Mouse (Mus musculus) liver, postnatal 0 days (tissue): ENCODE results near the gene Neurl1b. TPM values are rescaled to one million over a fixed set of nuclear protein-coding genes. Genes with fewer than 3 reads are reported as not detected.

Experiments
- ATAC-seq: fragments of 200-750 bp; cut with Nextera tagmentation; 2 replicates; pipeline ENCODE4 v1.8.0; 2017; ENCODE audit warnings: mild to moderate bottlenecking, moderate library complexity
- DNase-seq: peaks from one replicate; pipeline ENCODE4 v3.0.0-alpha.2; 2016
- H3K27ac ChIP-seq: fragments of 300-500 bp; sonication (generic); 2 replicates; pipeline ENCODE4 v1.5.1; 2014; ENCODE audit warnings: antibody characterized with exemption, moderate library complexity, mild to moderate bottlenecking, low read depth
- H3K27me3 ChIP-seq: fragments of 300-500 bp; sonication (generic); 2 replicates; pipeline ENCODE4 v1.6.1; 2014; ENCODE audit warnings: low read length, control low read depth, mixed read lengths; ENCODE audit not compliant: insufficient read depth
- H3K36me3 ChIP-seq: fragments of 300-500 bp; sonication (generic); replicated peaks from 2 replicates; pipeline ENCODE4 v1.6.1; 2014; ENCODE audit warnings: mild to moderate bottlenecking, control low read depth, low read length, moderate library complexity, mixed read lengths; ENCODE audit not compliant: insufficient read depth
- H3K4me1 ChIP-seq: fragments of 300-500 bp; sonication (generic); 2 replicates; pipeline ENCODE4 v1.6.1; 2014; ENCODE audit warnings: antibody characterized with exemption, mild to moderate bottlenecking, control low read depth; ENCODE audit not compliant: insufficient read depth
- H3K4me2 ChIP-seq: fragments of 300-500 bp; sonication (generic); 2 replicates; pipeline ENCODE4 v1.6.1; 2014; ENCODE audit warnings: low read depth, mild to moderate bottlenecking, low read length, moderate library complexity, mixed read lengths
- H3K4me3 ChIP-seq: fragments of 300-500 bp; sonication (generic); 2 replicates; pipeline ENCODE4 v1.5.1; 2014; ENCODE audit warnings: low read depth, low read length
- H3K9ac ChIP-seq: fragments of 300-500 bp; sonication (generic); replicated peaks from 2 replicates; pipeline ENCODE4 v1.6.1; 2014; ENCODE audit warnings: mild to moderate bottlenecking, moderate library complexity
- H3K9me3 ChIP-seq: fragments of 300-500 bp; sonication (generic); 2 replicates; pipeline ENCODE4 v1.6.1; 2016; ENCODE audit warnings: mild to moderate bottlenecking, control low read depth, low read length, mixed read lengths
- CTCF ChIP-seq: sonication (generic); IDR thresholded peaks from 2 replicates; pipeline ENCODE4 v1.5.1; 2016; ENCODE audit warnings: antibody characterized with exemption, low read depth
- EP300 ChIP-seq: IDR thresholded peaks from 2 replicates; pipeline ENCODE4 v1.6.1; 2016; ENCODE audit warnings: antibody characterized with exemption, low read depth, mild to moderate bottlenecking
- WGBS: fragments of 180-500 bp; shearing (Covaris S2); extraction: QIAGEN DNeasy Blood & Tissue Kit; methylation state at CpG from one replicate; pipeline ENCODE4 v1.1.7; 2014; ENCODE audit not compliant: insufficient replicate concordance; 5-methylcytosine and 5-hydroxymethylcytosine counted together
- polyA plus RNA-seq: library from polyadenylated mRNA; unstranded; fragments of >200 nt; fragmentation: Nextera tagmentation; extraction: Ambion mirVana; gene quantifications from 2 replicates; pipeline ENCODE4 v1.2.1, GENCODE M21; 2015

Gene Neurl1b
- 0.05 and 0.06 TPM in 2 replicates for polyA plus RNA-seq

DNA sequence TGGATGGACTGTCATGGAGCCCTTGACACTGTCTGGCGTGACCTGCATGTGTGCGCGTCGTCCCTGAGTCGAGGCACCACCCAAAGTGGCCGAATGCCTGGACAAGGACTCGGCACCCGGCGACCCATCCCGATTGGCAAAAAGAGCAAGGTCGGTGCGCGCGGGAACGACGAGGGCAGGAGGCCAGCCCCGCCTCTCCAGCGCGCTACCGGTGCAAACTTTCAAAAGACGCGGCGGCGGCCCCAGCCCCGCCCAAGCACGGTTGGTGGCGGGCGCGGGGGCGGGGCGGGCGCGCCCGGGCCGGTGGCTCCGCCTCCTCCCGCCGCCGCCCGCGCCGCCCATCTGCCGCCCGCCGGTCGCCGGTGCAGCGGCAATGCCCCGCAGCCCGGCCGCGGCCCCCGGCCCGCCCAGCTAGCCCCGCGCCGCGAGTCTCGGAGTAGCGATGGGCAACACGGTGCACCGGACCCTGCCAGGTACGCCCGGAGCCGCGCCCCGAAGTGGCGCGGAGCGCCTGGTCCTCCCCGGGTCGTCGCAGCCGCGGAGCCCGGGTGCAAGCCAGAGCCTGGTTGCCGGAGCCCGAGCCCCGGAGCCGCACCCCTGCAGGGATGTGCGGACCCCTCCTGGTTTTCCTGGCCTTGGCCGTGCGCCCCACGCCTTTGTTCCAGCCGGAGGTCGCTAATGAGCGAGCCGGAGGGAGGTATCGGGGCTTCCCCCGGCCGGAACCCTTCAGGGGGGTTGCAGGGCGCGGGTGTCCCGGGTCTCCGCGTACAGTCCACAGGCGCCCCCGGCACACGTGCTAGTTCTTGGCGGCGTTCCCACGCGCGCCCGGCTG is at the start of gene Neurl1b:
TSS of gene Neurl1b (plus strand) at position 307 of the 832 bp plus-strand sequence.
- peak within 1 kb of the TSS; percentile 60 for H3K4me3 ChIP-seq
- peaks cover 11% of the 10 kb centered on the region for H3K4me1 ChIP-seq
- no peaks in the 10 kb centered on the region for H3K9me3 ChIP-seq
- H3K9ac ChIP-seq = peak within 1 kb of the TSS; percentile 50
- DNase-seq (peak; percentile 64), ATAC-seq (peak; percentile 45; the same call in 1 of the 2 replicates)
- TF ChIP-seq CTCF = no peak
- TF ChIP-seq EP300 = no peak
- H3K4me2 ChIP-seq = peak within 1 kb of the TSS; percentile 96
- H3K27ac ChIP-seq = no peak within 1 kb of the TSS
- WGBS = 2% methylated on average over 84 of the region's 105 CpGs
- no peaks in the 10 kb centered on the region for H3K36me3 ChIP-seq
- peaks cover 47% of the 10 kb centered on the region for H3K27me3 ChIP-seq

DNA sequence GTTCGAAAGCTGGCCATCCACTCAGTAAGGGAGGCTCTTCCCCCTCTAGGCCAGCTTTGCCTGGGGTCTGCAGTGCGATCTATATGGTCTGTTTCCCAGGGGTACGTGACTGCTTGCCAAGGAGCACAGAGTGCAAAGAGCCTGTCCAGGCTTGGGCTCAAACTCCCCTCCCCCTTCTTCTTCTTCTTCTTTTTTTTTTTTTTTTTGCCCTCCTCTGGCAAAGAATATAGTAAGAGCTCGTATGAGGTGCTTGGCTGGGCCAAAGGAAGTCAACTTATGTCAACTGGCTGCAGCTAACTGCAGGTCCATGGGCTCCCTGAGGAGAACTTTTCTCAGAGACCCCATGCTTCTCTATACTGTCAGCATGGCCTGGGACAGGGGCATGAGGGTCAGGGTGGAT is 47.8 kb upstream of the Neurl1b start:
- TF ChIP-seq EP300 (no peak), CTCF (no peak)
- Histone ChIP-seq H3K9me3 (no peaks in the 10 kb centered on the region), H3K4me1 (no peaks in the 10 kb centered on the region), H3K9ac (no peak overlapping the region), H3K27me3 (no peaks in the 10 kb centered on the region), H3K4me3 (no peak overlapping the region), H3K36me3 (no peaks in the 10 kb centered on the region), H3K27ac (no peak overlapping the region), H3K4me2 (no peak overlapping the region)
- DNase-seq (no peak), ATAC-seq (no peak)
- WGBS = 70% methylated on average over 4 of the region's 4 CpGs

DNA sequence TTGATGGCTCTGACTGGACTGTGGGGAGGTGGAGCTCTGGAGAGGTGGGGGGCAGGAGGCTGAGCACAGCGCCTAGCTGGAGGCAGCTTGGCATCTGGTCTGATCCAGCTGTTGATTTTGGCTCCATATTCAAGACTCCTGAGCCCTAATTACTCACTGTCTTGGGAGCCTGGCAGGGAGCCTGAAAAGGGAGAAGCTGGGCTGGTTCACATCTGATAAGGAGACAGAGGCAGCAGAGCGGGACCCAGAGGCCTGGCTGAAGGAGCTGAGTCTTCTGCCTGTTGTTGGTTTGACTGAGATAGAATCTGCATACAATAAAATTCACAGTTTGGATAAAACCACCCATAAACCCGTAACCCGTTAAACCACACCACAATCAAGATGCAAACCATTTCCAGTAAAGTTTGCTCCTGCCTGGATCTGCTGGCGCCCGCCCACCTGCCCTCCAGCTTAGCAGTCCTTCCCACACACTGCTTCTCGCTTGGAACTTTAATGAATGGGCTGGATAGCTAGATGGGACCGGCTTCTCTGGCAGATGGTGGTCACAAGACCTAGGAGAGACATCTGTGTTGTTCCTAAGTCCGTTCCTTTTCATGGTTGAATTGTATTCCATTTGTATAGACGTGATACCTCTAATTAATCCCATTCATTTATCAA is 46.2 kb upstream of the Neurl1b start:
- no peaks in the 10 kb centered on the region for H3K9me3 ChIP-seq
- no peaks in the 10 kb centered on the region for H3K4me1 ChIP-seq
- H3K27me3 ChIP-seq = no peaks in the 10 kb centered on the region
- H3K4me2 ChIP-seq = no peak overlapping the region
- ATAC-seq (0 out of 2 replicates have a peak, but pooled peaks have one; percentile 47), DNase-seq (peak; percentile 28)
- 60% methylated on average over 10 of the region's 10 CpGs for WGBS
- H3K4me3 ChIP-seq = no peak overlapping the region
- no peak overlapping the region for H3K27ac ChIP-seq
- no peak for TF ChIP-seq CTCF
- no peak for TF ChIP-seq EP300
- H3K36me3 ChIP-seq = no peaks in the 10 kb centered on the region
- no peak overlapping the region for H3K9ac ChIP-seq

GRCm38 (mm10) chr17:26370521-26371245 is 43.9 kb upstream of the Neurl1b start:
- H3K4me3 ChIP-seq = no peak overlapping the region
- no peaks in the 10 kb centered on the region for H3K27me3 ChIP-seq
- H3K4me1 ChIP-seq = no peaks in the 10 kb centered on the region
- no peak overlapping the region for H3K9ac ChIP-seq
- peak; percentile 51 for DNase-seq
- no peaks in the 10 kb centered on the region for H3K36me3 ChIP-seq
- ATAC-seq = peak; percentile 36
- no peak overlapping the region for H3K4me2 ChIP-seq
- TF ChIP-seq EP300 (no peak), CTCF (peak; percentile 61)
- 33% methylated on average over 9 of the region's 9 CpGs for WGBS
- no peaks in the 10 kb centered on the region for H3K9me3 ChIP-seq
- no peak overlapping the region for H3K27ac ChIP-seq

- DNase-seq (no peak), ATAC-seq (no peak)
- TF ChIP-seq EP300 (no peak), CTCF (no peak)
- no peaks in the 10 kb centered on the region for H3K9me3 ChIP-seq
- 59% methylated on average over 3 of the region's 3 CpGs for WGBS
- no peaks in the 10 kb centered on the region for H3K36me3 ChIP-seq
- no peak overlapping the region for H3K27ac ChIP-seq
- no peak overlapping the region for H3K9ac ChIP-seq
- no peaks in the 10 kb centered on the region for H3K27me3 ChIP-seq
- H3K4me2 ChIP-seq = no peak overlapping the region
- H3K4me1 ChIP-seq = no peaks in the 10 kb centered on the region
- H3K4me3 ChIP-seq = no peak overlapping the region
Measured at GRCm38 (mm10) chr17:26371246-26371535, 43.4 kb upstream of the Neurl1b start.

DNA sequence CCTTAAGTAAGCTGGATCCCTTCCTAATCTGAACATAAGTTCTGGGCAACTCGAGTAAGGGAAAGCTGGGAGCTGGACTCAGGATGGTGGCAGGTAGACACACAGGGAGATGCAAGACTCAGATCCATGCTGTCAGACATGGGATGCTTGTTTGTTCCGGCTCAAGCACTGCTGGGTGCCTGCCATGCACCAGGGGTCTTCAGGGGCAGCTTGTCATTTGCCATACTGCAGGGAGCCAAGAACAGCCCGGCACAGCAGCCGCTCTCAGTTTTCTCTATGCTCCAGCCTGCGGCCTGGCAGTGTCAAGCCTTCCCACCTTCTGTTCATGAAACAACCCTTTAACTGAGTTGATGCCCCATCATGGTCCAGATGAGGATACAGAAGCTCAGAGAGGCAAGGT is 41.4 kb upstream of the Neurl1b start:
- WGBS = 66% methylated on average over 5 of the region's 5 CpGs
- H3K4me2 ChIP-seq = no peak overlapping the region
- no peak for ATAC-seq
- H3K9me3 ChIP-seq = no peaks in the 10 kb centered on the region
- DNase-seq = no peak
- TF ChIP-seq CTCF (no peak), EP300 (no peak)
- H3K27ac ChIP-seq = no peak overlapping the region
- H3K9ac ChIP-seq = no peak overlapping the region
- H3K27me3 ChIP-seq = no peaks in the 10 kb centered on the region
- no peaks in the 10 kb centered on the region for H3K4me1 ChIP-seq
- H3K4me3 ChIP-seq = no peak overlapping the region
- H3K36me3 ChIP-seq = no peaks in the 10 kb centered on the region
